Mouse (Mus musculus) olfactory bulb, adult 2 months (tissue): ENCODE measurements at regions not wholly inside any gene's neighbourhood (a gene's known extent, or its start where the extent isn't known, plus 50 kb on each side); places are given as distances from the start of the nearest gene placed in this dataset.

ENCODE experiments used
- CTCF ChIP-seq: fragments of 200-500 bp; IDR thresholded peaks from 2 replicates; pipeline ENCODE4 v1.5.1; 2012; ENCODE audit warnings: low read depth, mild to moderate bottlenecking, low read length, moderate library complexity; ENCODE audit not compliant: insufficient read depth
- POLR2A ChIP-seq: fragments of 200-500 bp; IDR thresholded peaks from 2 replicates; pipeline ENCODE4 v1.6.1; 2012; ENCODE audit warnings: mild to moderate bottlenecking, low read depth, low read length, moderate library complexity; ENCODE audit not compliant: insufficient read depth

DNA sequence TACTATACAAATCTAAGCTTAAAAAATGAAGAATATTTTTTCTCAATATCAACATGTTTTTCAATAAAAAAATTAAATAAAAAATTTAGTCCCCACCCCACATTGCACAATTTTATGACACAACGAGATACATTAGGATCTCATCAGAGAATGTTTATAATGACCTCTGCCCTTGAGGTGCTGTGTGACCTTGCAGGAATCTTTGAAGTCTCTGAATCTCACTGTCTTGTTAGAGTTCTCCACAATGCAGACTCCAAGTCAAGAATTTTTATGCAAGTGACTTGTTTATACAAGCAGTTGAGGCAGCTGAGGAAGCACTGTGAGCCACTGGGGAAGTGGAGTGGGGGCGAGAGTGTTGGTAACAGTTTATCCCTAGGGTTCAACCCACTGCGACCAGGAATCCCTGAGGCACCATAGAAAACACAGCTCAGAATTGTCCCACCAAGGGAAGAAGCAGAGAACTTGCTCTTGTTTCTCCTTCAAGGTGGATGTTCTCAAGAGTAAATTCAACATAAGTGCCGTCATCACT lies 228.5 kb downstream of the Hlx start:
- TF ChIP-seq CTCF = no peak
- no peak for TF ChIP-seq POLR2A
